Mouse (Mus musculus) urinary bladder, postnatal 36 days (tissue): ENCODE data around the gene Gstp1.
A peak's percentile ranks its signal among the peaks of the same experiment; 100 is the strongest.
"Not testable (repeated sequence)": the region's sequence is repeated elsewhere in the genome, so short reads cannot be mapped to it uniquely, and the experiment has no call there.

Experiments used
- DNase-seq, 2 experiments: peaks; one replicate each; pipeline ENCODE4 v3.0.0; 2022; ENCODE audit warnings: low spot score in 2 of 2, mixed read lengths in 1 of 2

Gene Gstp1

DNA sequence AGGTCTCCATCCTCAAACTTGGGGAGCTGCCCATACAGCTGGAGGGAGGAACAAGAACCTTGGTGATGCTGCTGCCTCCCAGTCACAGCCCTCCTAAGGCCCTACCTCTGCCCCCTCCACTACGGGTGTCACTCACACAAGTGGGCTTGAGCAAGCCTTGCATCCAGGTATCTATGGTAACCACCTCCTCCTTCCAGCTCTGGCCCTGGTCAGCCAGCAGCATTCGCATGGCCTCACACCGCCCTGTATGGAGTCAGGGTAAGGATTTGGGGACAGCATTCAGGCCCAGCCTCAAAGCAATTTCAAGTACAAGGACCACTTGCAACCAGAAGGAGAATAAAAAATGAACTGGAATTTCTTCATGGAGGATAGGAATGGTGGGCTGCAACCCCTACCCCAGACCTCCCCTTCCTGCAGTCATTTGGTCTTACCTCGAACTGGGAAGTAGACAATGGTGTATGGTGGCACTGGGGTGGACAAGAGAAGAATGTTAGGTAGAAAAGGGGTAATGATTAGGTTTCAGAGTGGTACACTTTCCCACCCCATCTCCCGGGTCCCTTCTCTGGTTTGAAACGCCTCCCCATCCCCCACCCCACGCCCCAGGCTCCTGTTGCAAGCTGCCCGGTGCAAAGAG lies 514 bp downstream of the Gstp1 start:
- DNase-seq, result not testable (repeated sequence)

DNA sequence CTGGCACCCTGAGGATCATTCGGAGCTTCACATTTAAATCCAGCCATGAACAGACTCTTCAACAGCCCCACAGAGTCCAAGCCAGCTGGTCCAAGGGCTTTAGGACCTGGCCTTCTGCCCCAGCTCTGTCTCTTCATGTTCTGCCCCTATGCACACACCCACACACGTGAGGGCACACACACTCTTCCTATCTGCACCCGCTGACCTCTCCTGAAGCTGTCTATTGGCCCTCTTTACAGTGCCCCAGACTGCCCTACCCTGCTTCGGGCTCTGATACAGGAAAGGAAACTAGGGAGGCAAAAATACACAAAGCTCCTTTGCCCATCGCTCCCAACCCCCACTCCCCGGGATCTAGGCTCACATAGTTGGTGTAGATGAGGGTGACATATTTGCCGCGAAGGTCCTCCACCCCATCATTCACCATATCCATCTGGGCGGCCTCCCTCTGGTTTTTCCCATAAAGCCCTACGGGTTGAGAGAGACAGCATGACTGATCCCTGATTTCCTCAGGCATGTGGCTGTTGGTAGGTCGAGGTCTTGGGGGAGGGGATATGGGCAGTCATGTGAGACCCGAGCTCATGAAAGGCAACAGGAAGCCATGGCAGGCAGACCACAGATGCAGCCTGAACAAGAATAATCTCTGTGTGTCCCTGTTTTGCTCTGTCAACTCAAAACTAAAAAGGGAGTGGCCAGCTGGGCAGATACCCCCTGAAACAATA lies 1.3 kb downstream of the Gstp1 start:
- no peak for DNase-seq

DNA sequence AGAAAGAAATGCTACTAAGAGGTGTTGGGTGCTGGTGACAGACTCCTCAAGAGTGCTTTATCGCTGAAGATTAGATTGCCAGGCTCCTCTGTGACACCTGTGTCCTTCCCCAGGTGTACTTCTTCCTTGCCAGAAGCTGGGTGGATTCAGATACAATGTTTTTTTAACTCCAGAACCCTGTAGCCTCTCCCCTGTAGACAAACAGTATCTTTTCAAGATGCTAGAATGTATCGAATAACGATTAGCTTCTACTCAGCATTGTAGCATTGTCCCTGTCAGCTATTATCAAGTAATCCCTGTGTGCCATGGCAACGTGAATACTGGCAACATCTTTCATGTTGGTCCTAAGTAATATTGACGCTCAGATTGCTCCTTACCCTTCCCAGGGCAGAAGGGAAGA lies 4.0 kb downstream of the Gstp1 start:
- DNase-seq, result no peak

DNA sequence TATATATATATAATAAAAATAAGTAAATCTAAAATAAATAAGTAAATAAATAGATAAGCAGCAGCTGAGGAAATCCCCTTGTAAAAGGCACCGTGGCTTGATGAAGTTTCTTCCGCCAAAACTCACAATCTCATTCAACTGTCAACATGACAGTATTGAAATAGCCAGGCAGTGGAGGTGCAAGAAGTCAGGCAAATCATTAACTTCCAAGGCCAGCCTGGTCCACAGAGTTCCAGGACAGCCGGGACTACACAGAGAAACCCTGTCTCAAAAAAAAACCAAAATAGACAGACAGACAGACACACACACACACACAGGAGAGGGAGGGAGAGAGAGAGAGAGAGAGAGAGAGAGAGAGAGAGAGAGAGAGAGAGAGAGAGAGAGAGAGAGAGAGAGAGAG lies 4.5 kb downstream of the Gstp1 start:
- DNase-seq, result no peak

DNA sequence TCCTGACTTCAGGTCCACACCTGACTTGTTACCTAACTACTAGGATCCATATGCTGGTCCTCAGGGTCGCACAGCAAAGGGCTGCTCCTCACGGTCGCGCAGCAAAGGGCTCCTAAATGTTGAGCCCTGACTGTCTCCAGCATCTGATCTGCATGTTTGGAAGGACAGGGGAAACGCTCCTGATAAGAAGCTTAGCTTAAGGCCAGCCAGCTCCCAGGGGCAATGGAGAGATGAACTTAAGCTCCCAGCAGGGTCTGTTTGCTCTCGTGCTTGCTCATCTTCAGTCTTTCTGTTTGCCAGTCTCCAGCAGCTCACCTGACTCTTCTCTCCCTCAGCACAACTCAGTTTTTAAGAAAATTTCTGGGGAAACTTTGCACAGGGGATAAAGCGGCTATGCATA lies 5.1 kb downstream of the Gstp1 start:
- no peak for DNase-seq

DNA sequence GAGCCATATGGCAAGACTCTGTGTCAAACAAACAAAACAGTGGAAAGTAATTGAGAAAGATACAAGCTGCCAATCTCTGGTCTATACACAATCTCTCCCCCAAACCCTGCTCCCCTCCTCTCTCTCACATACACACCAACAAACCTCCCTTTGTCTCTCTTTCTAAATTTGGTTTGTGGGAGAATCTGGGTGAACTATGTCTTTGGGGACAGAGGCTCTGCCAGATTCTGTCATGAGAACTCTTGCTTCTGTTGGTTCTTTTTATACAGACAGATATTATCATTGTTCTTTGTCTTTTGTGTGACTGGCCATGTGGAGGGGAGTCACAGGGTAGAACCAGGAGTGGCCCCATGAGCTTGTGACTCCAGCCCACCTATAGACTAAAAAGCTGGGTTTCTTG lies 10.2 kb downstream of the Gstp1 start:
- no peak for DNase-seq

DNA sequence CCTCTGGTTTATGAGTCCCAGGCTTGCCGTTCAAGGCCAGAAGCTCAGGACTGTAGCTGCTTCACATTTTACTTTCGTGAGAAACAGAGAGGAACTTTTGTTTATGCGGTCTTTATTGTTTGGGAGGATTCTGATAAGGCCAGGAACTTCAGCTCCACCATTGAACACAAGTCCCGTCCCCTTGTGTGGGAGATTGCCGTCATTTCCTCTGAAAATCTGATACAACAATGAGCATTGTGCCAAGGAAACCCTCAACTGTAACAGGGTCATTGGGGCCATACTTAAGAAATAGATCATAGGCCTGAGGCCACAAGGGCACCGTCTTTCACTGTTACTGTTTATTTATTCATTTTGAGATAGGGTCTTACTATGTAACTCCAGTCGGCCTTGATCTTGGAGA lies 14.6 kb downstream of the Gstp1 start:
- DNase-seq, result no peak

DNA sequence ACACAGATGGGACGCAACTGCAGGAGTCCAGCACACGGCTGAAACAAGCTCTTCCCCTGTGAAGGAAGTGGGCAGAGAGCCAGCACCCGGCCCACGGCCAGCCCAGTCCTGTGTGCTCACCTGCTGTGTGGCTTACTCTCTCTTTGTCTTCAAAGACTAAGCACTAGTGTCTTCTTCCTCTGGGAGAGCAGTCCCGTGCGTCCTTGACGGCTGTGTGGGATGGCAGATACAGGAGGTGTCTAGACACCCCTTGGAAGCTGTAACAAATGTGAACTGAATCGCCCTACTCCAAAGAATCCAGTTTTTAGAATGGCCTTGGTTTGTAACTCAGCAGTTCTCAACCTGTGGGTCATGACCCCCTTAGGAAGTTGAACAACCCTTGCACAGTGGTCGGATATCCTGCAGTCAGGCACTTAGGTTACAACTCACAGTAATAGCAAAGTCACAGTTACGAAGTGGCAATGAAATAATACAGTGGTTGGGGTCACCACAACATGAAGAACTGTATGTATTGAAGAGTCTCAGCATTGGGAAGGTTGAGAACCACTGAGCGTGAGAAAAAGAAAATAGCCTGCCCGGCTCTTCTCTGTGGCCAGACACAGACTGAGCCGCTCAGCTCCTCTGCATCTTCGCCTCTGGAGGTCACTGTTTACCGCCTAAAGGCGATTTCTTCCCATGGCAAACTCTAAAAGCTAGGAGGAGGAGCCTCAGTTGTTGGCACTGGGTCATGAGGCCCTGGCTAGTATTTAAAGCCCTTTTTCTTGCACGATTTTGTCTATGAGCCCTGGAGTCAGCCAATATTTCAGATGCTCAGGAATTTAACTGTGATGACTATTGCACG lies 18.8 kb downstream of the Gstp1 start:
- peak; percentile 81 to 88 for DNase-seq

DNA sequence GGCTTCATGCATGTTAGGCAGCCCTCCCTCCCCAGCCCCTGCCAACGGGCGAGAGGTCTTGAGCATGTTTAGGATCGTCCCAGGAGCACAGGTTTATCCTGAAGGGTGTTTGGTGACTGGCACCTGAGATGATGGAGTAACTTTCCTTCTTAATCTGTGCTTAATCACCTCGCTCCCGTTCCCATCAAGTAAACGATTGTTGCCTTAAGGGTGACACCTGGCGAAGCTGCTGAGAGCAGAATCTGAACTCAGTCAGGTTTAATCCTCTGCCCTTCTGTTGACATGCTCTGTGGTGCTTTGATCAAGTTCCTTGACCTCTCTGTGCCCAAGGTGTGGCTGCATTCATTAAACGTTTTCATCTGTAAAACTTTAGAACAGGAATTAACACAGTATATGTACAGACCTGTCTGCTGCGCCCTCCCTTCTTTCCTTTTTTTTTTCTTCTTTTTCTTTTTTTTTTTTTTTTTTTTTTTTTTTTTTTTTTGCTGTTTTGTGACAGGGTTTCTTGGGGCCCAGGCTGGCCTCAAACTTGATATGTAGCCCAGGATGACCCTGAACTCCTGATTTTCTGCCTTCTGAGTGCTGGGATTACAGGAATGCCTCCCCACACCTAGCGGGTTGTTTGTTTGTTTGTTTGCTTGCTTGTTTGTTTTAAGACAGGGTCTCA lies 19.7 kb downstream of the Gstp1 start:
- no peak for DNase-seq

DNA sequence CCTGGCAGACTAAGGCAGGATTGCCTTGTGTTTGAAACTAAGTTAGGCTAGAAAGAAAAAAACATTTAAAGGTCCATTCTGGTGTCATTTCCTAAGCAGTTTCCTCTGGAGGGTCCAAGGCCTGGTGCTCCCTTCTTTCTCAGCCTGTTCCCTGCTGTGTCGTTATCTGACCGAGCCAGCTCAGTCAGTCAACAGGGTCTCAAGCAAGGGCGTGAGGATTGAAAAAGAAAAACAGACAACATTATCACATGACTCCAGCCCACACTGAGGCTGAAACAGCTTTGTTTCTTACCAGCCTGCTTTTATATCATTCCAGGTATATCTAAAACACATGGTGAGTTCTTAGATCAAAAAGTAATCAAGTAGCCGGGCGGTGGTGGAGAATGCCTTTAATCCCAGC lies 22.1 kb downstream of the Gstp1 start:
- DNase-seq, result no peak

DNA sequence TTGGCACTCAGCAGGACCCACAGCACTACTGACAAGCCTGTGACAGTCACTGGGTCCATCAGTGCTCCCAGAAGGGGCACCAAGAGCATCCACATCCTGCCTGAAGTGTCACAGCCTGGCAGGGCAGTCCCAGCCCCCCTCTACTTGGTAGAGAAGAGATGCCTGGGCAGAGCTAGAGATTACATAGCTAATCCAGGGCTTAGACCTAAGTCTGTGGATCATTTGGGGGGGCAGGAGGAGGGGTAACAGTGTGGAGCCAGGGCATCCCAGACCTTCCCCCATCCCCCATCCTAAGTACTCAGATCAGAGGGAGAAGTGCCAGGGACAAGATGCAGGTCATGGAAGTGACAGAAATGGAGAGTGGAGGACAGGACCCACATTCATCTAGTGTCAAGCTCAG lies 23.0 kb downstream of the Gstp1 start:
- DNase-seq, result no peak

DNA sequence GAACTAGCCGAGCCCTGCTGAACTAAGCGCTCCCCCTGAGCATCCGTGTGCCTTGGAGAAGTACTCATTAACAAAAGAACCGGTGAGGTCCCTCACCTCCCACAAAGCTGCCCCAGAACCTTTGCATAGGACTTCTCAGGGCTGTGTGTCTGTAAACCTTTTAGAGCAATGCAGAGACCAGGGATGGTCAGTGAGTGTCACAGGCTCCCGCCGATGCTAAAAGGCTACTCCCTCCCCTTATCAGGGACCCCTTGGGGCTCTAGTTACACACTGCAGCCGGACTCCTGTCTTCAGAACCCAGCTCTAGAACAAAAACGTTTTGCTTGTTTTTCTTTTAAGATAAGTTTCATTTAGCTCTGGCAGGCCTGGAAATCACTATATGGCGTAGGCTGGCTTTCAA lies 24.7 kb downstream of the Gstp1 start:
- DNase-seq, result no peak

DNA sequence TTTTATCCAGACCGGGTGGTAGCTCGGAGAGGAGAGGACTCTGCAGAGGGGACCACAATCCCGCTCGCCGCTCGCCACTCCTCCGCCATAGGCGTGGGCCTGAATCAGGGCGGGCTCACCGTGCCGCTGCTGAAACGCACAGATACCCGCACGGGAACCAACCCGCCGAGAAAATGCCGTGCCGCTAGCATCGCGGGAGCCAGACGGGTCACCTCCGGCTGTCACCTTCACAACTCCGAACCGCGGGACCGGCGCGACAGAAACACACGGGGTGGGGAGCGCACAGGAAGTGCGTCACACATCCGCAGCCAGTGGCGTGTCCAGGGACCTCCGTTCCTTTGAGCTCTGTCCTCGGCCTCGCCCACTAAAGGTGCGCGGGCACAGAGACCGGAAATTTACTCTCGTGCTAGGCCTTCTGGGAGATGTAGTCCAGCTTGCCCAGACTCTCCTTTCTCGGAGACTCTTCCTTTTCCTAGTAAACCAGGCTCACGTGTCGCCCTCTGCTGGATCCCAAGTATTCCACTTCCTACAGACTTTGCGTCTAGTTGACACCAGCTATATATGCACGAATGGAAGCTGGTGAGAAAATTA lies 25.3 kb downstream of the Gstp1 start, which contains the start of gene Ndufv1:
Ndufv1 (minus strand) TSS at position 375 of the 591 bp plus-strand sequence.
- peak; percentile 93 to 97 for DNase-seq

DNA sequence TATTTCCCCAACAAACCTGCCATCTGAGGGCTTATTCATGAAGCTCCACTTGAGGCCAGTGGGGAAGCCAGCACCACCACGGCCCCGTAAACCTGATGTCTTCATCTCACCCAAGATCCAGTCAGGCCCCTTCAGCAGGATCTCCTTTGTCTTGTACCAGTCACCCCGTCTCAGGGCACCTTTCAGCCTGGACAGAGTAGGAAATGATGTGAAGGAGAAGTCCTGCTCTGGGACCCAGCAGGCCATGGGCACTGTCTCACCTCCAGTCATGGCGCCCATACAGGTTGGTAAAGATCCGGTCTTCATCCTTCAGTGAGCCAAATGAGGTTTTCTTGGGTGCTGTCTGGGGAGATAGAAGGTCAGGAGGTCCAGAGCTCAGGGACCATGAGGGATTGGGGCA lies 26.7 kb downstream of the Gstp1 start:
- no peak for DNase-seq

DNA sequence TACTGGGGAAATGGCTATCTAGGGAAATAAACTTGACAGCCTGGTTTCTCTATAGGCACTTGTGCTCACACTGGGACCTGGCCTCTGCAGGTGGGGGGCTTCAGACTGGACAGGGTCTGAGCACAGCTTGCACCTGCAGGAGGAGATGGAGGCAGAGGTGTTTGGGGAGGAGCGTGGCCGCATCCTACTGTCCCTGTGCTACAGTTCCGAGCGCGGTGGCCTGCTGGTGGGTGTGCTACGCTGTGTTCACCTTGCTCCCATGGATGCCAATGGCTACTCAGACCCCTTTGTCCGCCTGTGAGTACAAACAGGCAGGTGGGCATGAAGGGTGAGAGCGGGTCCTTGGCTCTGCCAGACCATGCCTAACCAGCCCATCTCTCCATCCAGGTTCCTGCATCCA lies 31.8 kb downstream of the Gstp1 start:
- no peak for DNase-seq

DNA sequence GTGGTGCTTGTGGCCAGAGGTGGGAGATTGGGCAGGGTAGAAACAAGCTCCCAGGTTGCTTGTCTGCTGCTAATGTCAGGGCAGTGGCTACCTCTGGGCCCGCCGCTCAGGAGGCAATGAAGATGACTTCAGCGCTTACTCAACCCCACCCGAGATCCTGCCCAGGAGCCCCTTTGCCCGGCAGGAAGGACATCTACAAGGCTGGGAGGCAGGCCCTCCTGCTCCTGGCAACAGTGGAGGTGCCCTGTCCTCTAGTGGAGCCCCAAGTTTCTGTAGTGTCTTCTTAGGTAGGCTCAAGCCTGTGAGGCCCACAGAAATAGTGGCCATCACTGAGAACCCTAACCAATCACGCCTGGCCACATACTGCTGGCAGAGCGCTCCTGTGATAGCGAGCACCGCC lies 32.7 kb downstream of the Gstp1 start:
- DNase-seq, result no peak

DNA sequence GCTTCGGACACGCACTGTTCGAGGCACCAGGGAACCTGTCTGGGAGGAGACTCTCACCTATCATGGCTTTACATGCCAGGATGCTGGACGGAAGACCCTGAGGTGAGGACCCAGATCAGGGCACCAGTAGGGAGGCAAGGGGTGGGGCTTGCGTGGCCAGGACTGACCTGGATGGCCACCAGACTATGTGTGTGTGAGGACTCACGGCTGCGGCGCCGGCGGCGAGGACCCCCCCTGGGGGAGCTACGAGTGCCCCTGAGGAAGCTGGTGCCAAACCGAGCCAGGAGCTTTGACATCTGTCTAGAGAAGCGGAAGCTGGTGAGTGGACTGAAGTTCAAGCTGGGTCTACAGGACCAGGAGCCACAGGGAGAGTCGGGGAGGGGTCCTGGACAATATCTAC lies 33.5 kb downstream of the Gstp1 start:
- no peak for DNase-seq

DNA sequence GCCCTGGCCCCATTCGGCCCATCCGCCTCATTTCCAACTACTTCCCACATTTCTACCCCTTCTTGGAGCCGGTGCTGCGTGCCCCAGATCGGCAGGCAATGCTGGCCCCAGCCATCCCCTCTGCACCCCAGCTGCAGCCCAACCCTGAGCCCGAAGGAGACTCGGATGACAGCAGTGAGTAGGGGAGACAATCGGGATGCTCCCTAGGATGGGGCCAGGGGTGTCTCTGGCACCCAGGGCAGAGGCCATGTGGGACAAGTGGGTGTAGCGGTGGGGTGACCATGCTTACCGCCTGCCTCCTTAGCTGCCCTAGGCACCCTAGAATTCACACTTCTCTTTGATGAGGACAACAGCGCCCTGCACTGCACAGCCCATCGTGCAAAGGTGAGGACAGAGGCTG lies 34.1 kb downstream of the Gstp1 start:
- DNase-seq, result no peak

DNA sequence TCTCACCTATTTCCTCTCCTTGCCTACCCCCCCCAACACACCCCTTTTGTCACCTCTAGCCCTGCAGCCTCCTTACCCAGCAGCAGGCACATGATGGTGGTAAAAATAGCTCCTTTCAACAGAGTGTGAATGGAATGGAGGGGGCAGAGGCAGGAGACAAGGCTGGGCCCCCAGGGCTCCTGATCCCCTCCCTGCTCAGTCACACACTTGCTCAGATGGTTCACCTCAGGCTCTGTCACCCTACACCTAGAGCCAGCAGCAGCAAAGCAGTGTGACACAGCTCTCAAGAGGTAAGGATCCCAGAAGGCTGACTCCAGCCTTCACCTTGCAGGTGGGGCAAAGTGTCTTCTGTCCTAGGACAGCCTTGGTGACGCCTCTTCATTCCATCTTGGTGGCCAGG lies 34.7 kb downstream of the Gstp1 start, which contains the start of gene Doc2g:
Doc2g (plus strand) TSS at position 202 of the 400 bp plus-strand sequence.
- DNase-seq, result no peak

DNA sequence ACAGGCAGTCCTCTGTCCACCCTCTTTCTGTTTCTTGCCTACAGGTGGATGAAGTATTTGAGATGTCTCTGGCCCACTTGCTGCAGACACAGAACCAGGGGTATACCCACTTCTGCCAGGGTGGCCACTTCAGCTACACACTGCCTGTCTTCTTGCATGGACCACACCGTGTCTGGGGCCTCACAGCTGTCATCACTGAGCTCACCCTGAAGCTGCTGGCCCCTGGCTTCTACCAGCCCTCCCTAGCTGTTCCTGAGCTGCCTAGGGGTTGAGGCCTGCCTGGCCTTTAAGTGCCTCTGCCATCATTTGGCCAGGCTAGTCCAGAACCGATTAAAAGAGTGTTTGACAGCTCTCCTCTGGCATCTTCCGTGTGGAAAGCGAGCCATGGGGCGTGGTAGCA lies 36.0 kb downstream of the Gstp1 start:
- DNase-seq, result no peak

DNA sequence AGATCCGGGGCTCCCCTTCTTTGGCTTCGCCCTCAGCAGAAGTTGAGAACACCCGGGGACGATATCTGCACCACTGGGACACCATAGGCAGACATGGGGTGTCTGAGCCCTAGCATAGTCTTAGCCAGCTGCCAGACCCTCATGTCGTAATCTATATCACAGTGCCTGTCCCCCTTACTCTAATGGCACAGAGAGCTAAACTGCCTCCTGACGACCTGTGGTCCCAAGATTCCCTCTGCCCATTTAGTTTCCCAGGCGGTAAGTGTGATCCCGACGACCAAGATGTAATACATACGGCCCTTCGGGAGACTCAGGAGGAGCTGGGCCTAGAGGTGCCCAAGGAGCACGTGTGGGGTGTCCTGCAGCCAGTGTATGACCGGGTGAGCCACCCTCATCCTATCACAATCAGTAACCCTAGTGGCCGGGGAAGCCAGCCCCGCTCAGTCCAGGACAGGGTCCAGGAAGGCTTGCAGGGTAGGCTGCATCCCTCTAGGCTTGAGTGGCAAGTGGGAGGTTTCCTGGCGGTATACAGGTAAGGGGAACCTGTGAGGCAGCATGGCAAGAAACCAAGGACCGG lies 36.7 kb downstream of the Gstp1 start:
- DNase-seq, result no peak
